Mouse (Mus musculus): ENCODE results near the gene Ift46. TPM values are rescaled to one million over a fixed set of nuclear protein-coding genes. Genes with fewer than 3 reads are reported as not detected.
A peak's percentile ranks its signal among the peaks of the same experiment; 100 is the strongest.

Gene Ift46
- polyA plus RNA-seq, 1 experiment from 2014 or later, result 65.2 TPM

- Histone ChIP-seq H3K4me2 (ENCODE audit: low read depth, low read length) (no peak overlapping the region), H3K9ac (ENCODE audit: low read length) (no peak overlapping the region), H3K9me3 (replicated peaks; ENCODE audit: control insufficient read depth, low read length) (no peaks in the 10 kb centered on the region), H3K27me3 (ENCODE audit: control insufficient read depth, insufficient read depth, low read length) (no peaks in the 10 kb centered on the region), H3K4me1 (ENCODE audit: control insufficient read depth, insufficient read depth, low read length) (peaks cover 66% of the 10 kb centered on the region), H3K4me3 (ENCODE audit: low read length) (no peak overlapping the region), H3K36me3 (ENCODE audit: control insufficient read depth, insufficient read depth) (no peaks in the 10 kb centered on the region), H3K27ac (ENCODE audit: low read length) (peak overlapping the region; percentile 58; the same call in 1 of the 2 replicates)
- 50% methylated on average over 11 of the region's 11 CpGs for WGBS
- no peak for ATAC-seq (replicated peaks; ENCODE audit: extremely low read depth, insufficient read depth, low FRiP score)
Observed at GRCm38 (mm10) chr9:44723521-44724041, 44.1 kb upstream of the Ift46 start.

GRCm38 (mm10) chr9:44724223-44724622, 43.5 kb upstream of the Ift46 start:
- no peak overlapping the region for H3K27ac ChIP-seq (ENCODE audit: low read length)
- no peaks in the 10 kb centered on the region for H3K27me3 ChIP-seq (ENCODE audit: control insufficient read depth, insufficient read depth, low read length)
- no peak overlapping the region for H3K4me2 ChIP-seq (ENCODE audit: low read depth, low read length)
- WGBS, result 48% methylated on average over 6 of the region's 6 CpGs
- H3K4me1 ChIP-seq (ENCODE audit: control insufficient read depth, insufficient read depth, low read length), result peaks cover 64% of the 10 kb centered on the region
- no peak overlapping the region for H3K4me3 ChIP-seq (ENCODE audit: low read length)
- H3K9ac ChIP-seq (ENCODE audit: low read length), result no peak overlapping the region
- ATAC-seq (replicated peaks; ENCODE audit: extremely low read depth, insufficient read depth, low FRiP score), result no peak
- H3K9me3 ChIP-seq (replicated peaks; ENCODE audit: control insufficient read depth, low read length), result no peaks in the 10 kb centered on the region
- H3K36me3 ChIP-seq (ENCODE audit: control insufficient read depth, insufficient read depth), result no peaks in the 10 kb centered on the region

GRCm38 (mm10) chr9:44724665-44725064, 43.0 kb upstream of the Ift46 start:
- Histone ChIP-seq H3K27ac (ENCODE audit: low read length) (no peak overlapping the region), H3K4me2 (ENCODE audit: low read depth, low read length) (no peak overlapping the region)
- no peak for ATAC-seq (replicated peaks; ENCODE audit: extremely low read depth, insufficient read depth, low FRiP score)

GRCm38 (mm10) chr9:44726431-44727146, 41.1 kb upstream of the Ift46 start:
- Histone ChIP-seq H3K4me3 (ENCODE audit: low read length) (no peak overlapping the region), H3K4me1 (ENCODE audit: control insufficient read depth, insufficient read depth, low read length) (peaks cover 44% of the 10 kb centered on the region), H3K27me3 (ENCODE audit: control insufficient read depth, insufficient read depth, low read length) (no peaks in the 10 kb centered on the region), H3K9ac (ENCODE audit: low read length) (no peak overlapping the region), H3K27ac (ENCODE audit: low read length) (no peak overlapping the region), H3K4me2 (ENCODE audit: low read depth, low read length) (no peak overlapping the region), H3K9me3 (replicated peaks; ENCODE audit: control insufficient read depth, low read length) (no peaks in the 10 kb centered on the region), H3K36me3 (ENCODE audit: control insufficient read depth, insufficient read depth) (no peaks in the 10 kb centered on the region)
- ATAC-seq (replicated peaks; ENCODE audit: extremely low read depth, insufficient read depth, low FRiP score), result no peak; the same call in 1 of the 2 replicates
- WGBS, result 35% methylated on average over 10 of the region's 10 CpGs

More at GRCm38 (mm10) chr9:44724665-44725064, 43.0 kb upstream of the Ift46 start:
- Histone ChIP-seq H3K9ac (ENCODE audit: low read length) (no peak overlapping the region), H3K4me3 (ENCODE audit: low read length) (no peak overlapping the region), H3K9me3 (replicated peaks; ENCODE audit: control insufficient read depth, low read length) (no peaks in the 10 kb centered on the region), H3K27me3 (ENCODE audit: control insufficient read depth, insufficient read depth, low read length) (no peaks in the 10 kb centered on the region), H3K36me3 (ENCODE audit: control insufficient read depth, insufficient read depth) (no peaks in the 10 kb centered on the region), H3K4me1 (ENCODE audit: control insufficient read depth, insufficient read depth, low read length) (peaks cover 60% of the 10 kb centered on the region)
- 44% methylated on average over 2 of the region's 2 CpGs for WGBS

- Histone ChIP-seq H3K27ac (ENCODE audit: low read length) (no peak overlapping the region), H3K27me3 (ENCODE audit: control insufficient read depth, insufficient read depth, low read length) (no peaks in the 10 kb centered on the region), H3K9ac (ENCODE audit: low read length) (no peak overlapping the region), H3K36me3 (ENCODE audit: control insufficient read depth, insufficient read depth) (no peaks in the 10 kb centered on the region), H3K9me3 (replicated peaks; ENCODE audit: control insufficient read depth, low read length) (no peaks in the 10 kb centered on the region), H3K4me2 (ENCODE audit: low read depth, low read length) (no peak overlapping the region), H3K4me3 (ENCODE audit: low read length) (no peak overlapping the region), H3K4me1 (ENCODE audit: control insufficient read depth, insufficient read depth, low read length) (peaks cover 37% of the 10 kb centered on the region)
- ATAC-seq (replicated peaks; ENCODE audit: extremely low read depth, insufficient read depth, low FRiP score), result no peak
- 78% methylated on average over 5 of the region's 5 CpGs for WGBS
Observed at GRCm38 (mm10) chr9:44727441-44727840, 40.3 kb upstream of the Ift46 start.

GRCm38 (mm10) chr9:44732130-44732549, 35.6 kb upstream of the Ift46 start:
- Histone ChIP-seq H3K36me3 (ENCODE audit: control insufficient read depth, insufficient read depth) (no peaks in the 10 kb centered on the region), H3K4me3 (ENCODE audit: low read length) (no peak overlapping the region), H3K4me1 (ENCODE audit: control insufficient read depth, insufficient read depth, low read length) (peaks cover 4% of the 10 kb centered on the region), H3K9me3 (replicated peaks; ENCODE audit: control insufficient read depth, low read length) (no peaks in the 10 kb centered on the region), H3K9ac (ENCODE audit: low read length) (no peak overlapping the region), H3K4me2 (ENCODE audit: low read depth, low read length) (no peak overlapping the region; the same call in 1 of the 2 replicates), H3K27ac (ENCODE audit: low read length) (no peak overlapping the region), H3K27me3 (ENCODE audit: control insufficient read depth, insufficient read depth, low read length) (no peaks in the 10 kb centered on the region)
- WGBS, result 48% methylated on average over 5 of the region's 5 CpGs
- ATAC-seq (replicated peaks; ENCODE audit: extremely low read depth, insufficient read depth, low FRiP score), result no peak

- Histone ChIP-seq H3K9ac (ENCODE audit: low read length) (peak overlapping the region; percentile 80), H3K27ac (ENCODE audit: low read length) (peak overlapping the region; percentile 79), H3K4me2 (ENCODE audit: low read depth, low read length) (peak overlapping the region; percentile 99), H3K4me3 (ENCODE audit: low read length) (peak overlapping the region; percentile 76), H3K36me3 (ENCODE audit: control insufficient read depth, insufficient read depth) (no peaks in the 10 kb centered on the region), H3K9me3 (replicated peaks; ENCODE audit: control insufficient read depth, low read length) (no peaks in the 10 kb centered on the region), H3K27me3 (ENCODE audit: control insufficient read depth, insufficient read depth, low read length) (no peaks in the 10 kb centered on the region), H3K4me1 (ENCODE audit: control insufficient read depth, insufficient read depth, low read length) (peaks cover 4% of the 10 kb centered on the region)
- no peak for ATAC-seq (replicated peaks; ENCODE audit: extremely low read depth, insufficient read depth, low FRiP score)
- WGBS, result 51% methylated on average over 12 of the region's 12 CpGs
Observed at GRCm38 (mm10) chr9:44732921-44733530, 34.7 kb upstream of the Ift46 start.

GRCm38 (mm10) chr9:44733671-44734523, 33.8 kb upstream of the Ift46 start:
- peak overlapping the region; percentile 76 for H3K4me3 ChIP-seq (ENCODE audit: low read length)
- H3K36me3 ChIP-seq (ENCODE audit: control insufficient read depth, insufficient read depth), result no peaks in the 10 kb centered on the region
- H3K9ac ChIP-seq (ENCODE audit: low read length), result peak overlapping the region; percentile 80
- peak; percentile 62 for ATAC-seq (replicated peaks; ENCODE audit: extremely low read depth, insufficient read depth, low FRiP score)
- peak overlapping the region; percentile 79 for H3K27ac ChIP-seq (ENCODE audit: low read length)
- 2% methylated on average over 79 of the region's 79 CpGs for WGBS
- H3K4me2 ChIP-seq (ENCODE audit: low read depth, low read length), result peak overlapping the region; percentile 99
- H3K27me3 ChIP-seq (ENCODE audit: control insufficient read depth, insufficient read depth, low read length), result no peaks in the 10 kb centered on the region
- H3K4me1 ChIP-seq (ENCODE audit: control insufficient read depth, insufficient read depth, low read length), result peaks cover 4% of the 10 kb centered on the region
- H3K9me3 ChIP-seq (replicated peaks; ENCODE audit: control insufficient read depth, low read length), result no peaks in the 10 kb centered on the region
